Mouse (Mus musculus): ENCODE results near the gene Mast4. TPM values are rescaled to one million over a fixed set of nuclear protein-coding genes. Genes with fewer than 3 reads are reported as not detected.
A peak's percentile ranks its signal among the peaks of the same experiment; 100 is the strongest.
"Not testable (repeated sequence)": the region's sequence is repeated elsewhere in the genome, so short reads cannot be mapped to it uniquely, and the experiment has no call there.

The Mast4 gene
- polyA plus RNA-seq (2015; fragmentation: Nextera tagmentation; extraction: Ambion mirVana): 41.0 and 41.2 TPM in 2 replicates

- under 1% methylated on average over 44 of the region's 44 CpGs for WGBS
- Histone ChIP-seq H3K27me3 (peaks cover 38% of the 10 kb centered on the region), H3K4me3 (peak within 1 kb of the TSS; percentile 80), H3K9me3 (replicated peaks) (no peaks in the 10 kb centered on the region), H3K27ac (peak within 1 kb of the TSS; percentile 4; the same call in 1 of the 2 replicates), H3K9ac (peak within 1 kb of the TSS; percentile 75), H3K4me2 (peak within 1 kb of the TSS; percentile 92), H3K36me3 (no peaks in the 10 kb centered on the region), H3K4me1 (replicated peaks) (peaks cover 22% of the 10 kb centered on the region)
- peak; percentile 97 for ATAC-seq (replicated peaks; ENCODE audit: insufficient number of reproducible peaks, insufficient read depth, low FRiP score, low read depth)
Measured at GRCm38 (mm10) chr13:103334392-103334686, at the start of gene Mast4. TSS of gene Mast4 (minus strand) at chr13:103334497.

DNA sequence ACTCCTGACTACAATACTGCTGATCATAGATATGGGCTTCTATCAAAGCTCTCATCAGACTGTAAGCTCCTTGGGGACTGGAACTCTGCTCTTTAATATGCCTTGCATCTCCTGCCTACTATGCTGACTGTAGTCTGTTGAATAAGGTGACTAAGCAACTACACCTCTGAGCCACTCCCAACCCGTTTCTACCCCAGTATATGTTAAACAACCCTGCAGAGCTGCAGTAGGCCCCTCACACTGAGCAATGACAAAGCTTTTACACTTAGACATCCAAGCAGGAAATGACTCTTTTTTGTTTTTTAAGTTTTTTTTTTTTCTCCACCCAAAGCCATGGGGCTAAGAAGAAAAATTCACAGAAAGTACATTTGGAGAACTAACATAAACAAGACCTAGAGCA, 40.2 kb upstream of the Mast4 start:
- no peaks in the 10 kb centered on the region for H3K4me1 ChIP-seq (replicated peaks)
- WGBS: 52% methylated on average over 1 of the region's 1 CpGs
- H3K4me2 ChIP-seq: no peak overlapping the region
- no peak for ATAC-seq (replicated peaks; ENCODE audit: insufficient number of reproducible peaks, insufficient read depth, low FRiP score, low read depth)
- H3K36me3 ChIP-seq: no peaks in the 10 kb centered on the region
- H3K9ac ChIP-seq: no peak overlapping the region
- no peaks in the 10 kb centered on the region for H3K9me3 ChIP-seq (replicated peaks)
- no peak overlapping the region for H3K27ac ChIP-seq
- H3K27me3 ChIP-seq: no peaks in the 10 kb centered on the region
- H3K4me3 ChIP-seq: no peak overlapping the region

- Histone ChIP-seq H3K4me3 (no peak overlapping the region), H3K9me3 (replicated peaks) (no peaks in the 10 kb centered on the region), H3K27ac (no peak overlapping the region), H3K9ac (no peak overlapping the region), H3K4me2 (no peak overlapping the region), H3K4me1 (replicated peaks) (no peaks in the 10 kb centered on the region), H3K27me3 (no peaks in the 10 kb centered on the region), H3K36me3 (no peaks in the 10 kb centered on the region)
- ATAC-seq (replicated peaks; ENCODE audit: insufficient number of reproducible peaks, insufficient read depth, low FRiP score, low read depth): no peak
- WGBS: 76% methylated on average over 7 of the region's 7 CpGs
Measured at GRCm38 (mm10) chr13:103369194-103369593, 34.9 kb upstream of the Mast4 start.

- no peak for ATAC-seq (replicated peaks; ENCODE audit: insufficient number of reproducible peaks, insufficient read depth, low FRiP score, low read depth)
- no peak overlapping the region for H3K4me2 ChIP-seq
- no peaks in the 10 kb centered on the region for H3K4me1 ChIP-seq (replicated peaks)
- no peak overlapping the region for H3K4me3 ChIP-seq
- 76% methylated on average over 10 of the region's 10 CpGs for WGBS
- no peaks in the 10 kb centered on the region for H3K9me3 ChIP-seq (replicated peaks)
- no peaks in the 10 kb centered on the region for H3K36me3 ChIP-seq
- H3K27ac ChIP-seq: no peak overlapping the region
- no peak overlapping the region for H3K9ac ChIP-seq
- no peaks in the 10 kb centered on the region for H3K27me3 ChIP-seq
Measured at GRCm38 (mm10) chr13:103363181-103363580, 28.9 kb upstream of the Mast4 start.

- WGBS: 93% methylated on average over 16 of the region's 16 CpGs
- H3K36me3 ChIP-seq; H3K4me1 ChIP-seq (replicated peaks): not testable (repeated sequence)
Measured at GRCm38 (mm10) chr13:103357415-103357814, 23.1 kb upstream of the Mast4 start.

GRCm38 (mm10) chr13:103356909-103357308, 22.6 kb upstream of the Mast4 start:
- not testable (repeated sequence) for H3K9ac ChIP-seq; H3K4me1 ChIP-seq (replicated peaks); H3K9me3 ChIP-seq (replicated peaks); H3K4me2 ChIP-seq; ATAC-seq (replicated peaks; ENCODE audit: insufficient number of reproducible peaks, insufficient read depth, low FRiP score, low read depth); H3K27ac ChIP-seq; H3K36me3 ChIP-seq; H3K27me3 ChIP-seq; H3K4me3 ChIP-seq
- WGBS: 92% methylated on average over 5 of the region's 6 CpGs

More at GRCm38 (mm10) chr13:103357415-103357814, 23.1 kb upstream of the Mast4 start:
- not testable (repeated sequence) for H3K4me2 ChIP-seq; H3K9me3 ChIP-seq (replicated peaks); H3K27me3 ChIP-seq; ATAC-seq (replicated peaks; ENCODE audit: insufficient number of reproducible peaks, insufficient read depth, low FRiP score, low read depth); H3K9ac ChIP-seq; H3K27ac ChIP-seq; H3K4me3 ChIP-seq

DNA sequence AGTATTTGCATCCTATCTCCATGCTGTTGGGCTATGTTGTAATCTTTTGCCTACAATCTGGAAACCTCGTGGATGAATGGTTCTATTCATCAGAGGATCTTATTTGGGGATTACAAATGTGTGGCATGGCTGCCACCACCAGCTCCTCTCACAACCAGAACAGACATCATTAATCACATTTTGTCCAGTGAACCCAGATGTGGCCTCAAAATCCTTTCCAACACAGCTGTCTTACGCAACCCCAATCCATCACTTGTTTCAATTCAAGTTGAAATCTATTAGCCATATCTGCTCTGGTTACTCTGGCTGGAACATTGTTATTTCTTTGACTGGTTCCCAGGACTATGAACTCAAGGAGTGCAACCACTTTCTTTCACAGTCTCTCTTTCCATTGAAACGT, 20.4 kb upstream of the Mast4 start:
- H3K4me2 ChIP-seq: no peak overlapping the region
- no peaks in the 10 kb centered on the region for H3K9me3 ChIP-seq (replicated peaks)
- H3K27ac ChIP-seq: no peak overlapping the region
- H3K9ac ChIP-seq: no peak overlapping the region
- no peak overlapping the region for H3K4me3 ChIP-seq
- 59% methylated on average over 3 of the region's 3 CpGs for WGBS
- no peaks in the 10 kb centered on the region for H3K4me1 ChIP-seq (replicated peaks)
- H3K27me3 ChIP-seq: no peaks in the 10 kb centered on the region
- no peak for ATAC-seq (replicated peaks; ENCODE audit: insufficient number of reproducible peaks, insufficient read depth, low FRiP score, low read depth)
- H3K36me3 ChIP-seq: no peaks in the 10 kb centered on the region

DNA sequence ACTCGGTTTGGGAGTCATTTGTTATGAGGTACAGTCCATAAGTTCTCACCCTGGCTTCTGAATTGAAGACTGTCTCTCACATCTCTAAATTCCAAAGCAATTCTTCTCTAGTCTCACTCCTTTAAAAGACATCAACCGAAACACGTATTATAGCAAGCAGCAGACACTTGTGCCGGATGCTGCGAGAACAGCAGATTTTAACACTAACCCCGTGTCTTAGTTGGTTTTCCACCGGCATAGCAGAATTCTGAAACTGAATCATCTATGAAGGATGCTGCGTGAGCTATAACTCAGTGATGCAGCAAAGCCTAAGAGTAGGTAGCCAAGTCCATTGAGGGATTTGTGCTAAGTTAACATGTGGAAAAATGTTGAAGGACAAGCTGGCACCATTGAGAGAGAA, 10.5 kb upstream of the Mast4 start:
- Histone ChIP-seq H3K4me3 (no peak overlapping the region), H3K4me1 (replicated peaks) (no peaks in the 10 kb centered on the region), H3K4me2 (no peak overlapping the region), H3K9ac (no peak overlapping the region), H3K36me3 (no peaks in the 10 kb centered on the region), H3K27me3 (no peaks in the 10 kb centered on the region), H3K9me3 (replicated peaks) (no peaks in the 10 kb centered on the region), H3K27ac (no peak overlapping the region)
- no peak for ATAC-seq (replicated peaks; ENCODE audit: insufficient number of reproducible peaks, insufficient read depth, low FRiP score, low read depth)
- 89% methylated on average over 8 of the region's 8 CpGs for WGBS

- H3K4me3 ChIP-seq: no peak overlapping the region
- H3K27ac ChIP-seq: no peak overlapping the region
- 82% methylated on average over 8 of the region's 8 CpGs for WGBS
- H3K4me1 ChIP-seq (replicated peaks): no peaks in the 10 kb centered on the region
- H3K9ac ChIP-seq: no peak overlapping the region
- no peaks in the 10 kb centered on the region for H3K27me3 ChIP-seq
- H3K36me3 ChIP-seq: no peaks in the 10 kb centered on the region
- no peak for ATAC-seq (replicated peaks; ENCODE audit: insufficient number of reproducible peaks, insufficient read depth, low FRiP score, low read depth)
- no peaks in the 10 kb centered on the region for H3K9me3 ChIP-seq (replicated peaks)
- no peak overlapping the region for H3K4me2 ChIP-seq
Measured at GRCm38 (mm10) chr13:103344006-103344720, 9.9 kb upstream of the Mast4 start.

GRCm38 (mm10) chr13:103341031-103341430, 6.7 kb upstream of the Mast4 start:
- Histone ChIP-seq H3K4me3 (no peak overlapping the region), H3K36me3 (no peaks in the 10 kb centered on the region), H3K27ac (no peak overlapping the region), H3K4me1 (replicated peaks) (no peaks in the 10 kb centered on the region), H3K27me3 (peaks cover 7% of the 10 kb centered on the region), H3K9ac (no peak overlapping the region), H3K4me2 (no peak overlapping the region), H3K9me3 (replicated peaks) (no peaks in the 10 kb centered on the region)
- WGBS: 75% methylated on average over 4 of the region's 4 CpGs
- no peak for ATAC-seq (replicated peaks; ENCODE audit: insufficient number of reproducible peaks, insufficient read depth, low FRiP score, low read depth)

- peaks cover 17% of the 10 kb centered on the region for H3K27me3 ChIP-seq
- no peak overlapping the region for H3K27ac ChIP-seq
Measured at GRCm38 (mm10) chr13:103338616-103339015, 4.3 kb upstream of the Mast4 start.

GRCm38 (mm10) chr13:103336237-103336636, 1.9 kb upstream of the Mast4 start:
- no peak overlapping the region for H3K4me2 ChIP-seq
- peaks cover 22% of the 10 kb centered on the region for H3K4me1 ChIP-seq (replicated peaks)
- no peak overlapping the region for H3K4me3 ChIP-seq
- peaks cover 37% of the 10 kb centered on the region for H3K27me3 ChIP-seq
- no peak for ATAC-seq (replicated peaks; ENCODE audit: insufficient number of reproducible peaks, insufficient read depth, low FRiP score, low read depth)
- no peak overlapping the region for H3K27ac ChIP-seq
- H3K9ac ChIP-seq: no peak overlapping the region
- no peaks in the 10 kb centered on the region for H3K9me3 ChIP-seq (replicated peaks)
- WGBS: 52% methylated on average over 5 of the region's 5 CpGs
- H3K36me3 ChIP-seq: no peaks in the 10 kb centered on the region

More at GRCm38 (mm10) chr13:103338616-103339015, 4.3 kb upstream of the Mast4 start:
- no peaks in the 10 kb centered on the region for H3K36me3 ChIP-seq
- no peak overlapping the region for H3K9ac ChIP-seq
- no peaks in the 10 kb centered on the region for H3K9me3 ChIP-seq (replicated peaks)
- no peak overlapping the region for H3K4me3 ChIP-seq
- peaks cover 12% of the 10 kb centered on the region for H3K4me1 ChIP-seq (replicated peaks)
- WGBS: 66% methylated on average over 2 of the region's 2 CpGs
- no peak overlapping the region for H3K4me2 ChIP-seq
- no peak for ATAC-seq (replicated peaks; ENCODE audit: insufficient number of reproducible peaks, insufficient read depth, low FRiP score, low read depth)
